Mouse (Mus musculus) kidney, postnatal 0 days (tissue): ENCODE results near the gene Ehd1. TPM values are rescaled to one million over a fixed set of nuclear protein-coding genes. Genes with fewer than 3 reads are reported as not detected.
"Not testable (repeated sequence)": the region's sequence is repeated elsewhere in the genome, so short reads cannot be mapped to it uniquely, and the experiment has no call there.

Source experiments
- ATAC-seq: fragments of 200-750 bp; cut with Nextera tagmentation; replicated peaks from 2 replicates; pipeline ENCODE4 v1.8.0; 2017; ENCODE audit warnings: low read depth, moderate number of reproducible peaks, moderate TSS enrichment, moderate library complexity; ENCODE audit not compliant: low FRiP score
- DNase-seq: peaks from one replicate; pipeline ENCODE4 v3.0.0-alpha.2; 2016; ENCODE audit warnings: low spot score
- H3K27ac ChIP-seq: fragments of 300-500 bp; sonication (generic); 2 replicates; pipeline ENCODE4 v1.5.1; 2014; ENCODE audit warnings: mild to moderate bottlenecking
- H3K27me3 ChIP-seq: fragments of 300-500 bp; sonication (generic); 2 replicates; pipeline ENCODE4 v1.6.1; 2014; ENCODE audit warnings: low read length, mixed read lengths; ENCODE audit not compliant: insufficient read depth
- H3K36me3 ChIP-seq: fragments of 300-500 bp; sonication (generic); 2 replicates; pipeline ENCODE4 v1.6.1; 2014; ENCODE audit warnings: low read length, mixed read lengths; ENCODE audit not compliant: insufficient read depth
- H3K4me1 ChIP-seq: fragments of 300-500 bp; sonication (generic); replicated peaks from 2 replicates; pipeline ENCODE4 v1.6.1; 2014; ENCODE audit warnings: antibody characterized with exemption, low read length, mixed read lengths; ENCODE audit not compliant: insufficient read depth
- H3K4me2 ChIP-seq: fragments of 300-500 bp; sonication (generic); 2 replicates; pipeline ENCODE4 v1.6.1; 2014; ENCODE audit warnings: mild to moderate bottlenecking, low read length, moderate library complexity, mixed read lengths
- H3K4me3 ChIP-seq: fragments of 300-500 bp; sonication (generic); replicated peaks from 2 replicates; pipeline ENCODE4 v1.5.1; 2014; ENCODE audit warnings: low read depth, low read length
- H3K9ac ChIP-seq: fragments of 300-500 bp; sonication (generic); 2 replicates; pipeline ENCODE4 v1.6.1; 2014; ENCODE audit warnings: low read depth, low read length
- H3K9me3 ChIP-seq: fragments of 300-500 bp; sonication (generic); replicated peaks from 2 replicates; pipeline ENCODE4 v1.6.1; 2016; ENCODE audit warnings: low read length, inconsistent platforms, mixed read lengths
- CTCF ChIP-seq: IDR thresholded peaks from 2 replicates; pipeline ENCODE4 v1.5.1; 2016; ENCODE audit warnings: antibody characterized with exemption, low read depth, mild to moderate bottlenecking, moderate library complexity
- WGBS: fragments of 180-500 bp; shearing (Covaris S2); extraction: QIAGEN DNeasy Blood & Tissue Kit; methylation state at CpG from one replicate; pipeline ENCODE4 v1.1.7; 2014; 5-methylcytosine and 5-hydroxymethylcytosine counted together
- polyA plus RNA-seq: library from polyadenylated mRNA; unstranded; fragments of >200 nt; fragmentation: Nextera tagmentation; extraction: Ambion mirVana; gene quantifications from 2 replicates; pipeline ENCODE4 v1.2.1, GENCODE M21; 2015

Gene Ehd1
- polyA plus RNA-seq, 1 experiment from 2014 or later = 64.2 TPM

DNA sequence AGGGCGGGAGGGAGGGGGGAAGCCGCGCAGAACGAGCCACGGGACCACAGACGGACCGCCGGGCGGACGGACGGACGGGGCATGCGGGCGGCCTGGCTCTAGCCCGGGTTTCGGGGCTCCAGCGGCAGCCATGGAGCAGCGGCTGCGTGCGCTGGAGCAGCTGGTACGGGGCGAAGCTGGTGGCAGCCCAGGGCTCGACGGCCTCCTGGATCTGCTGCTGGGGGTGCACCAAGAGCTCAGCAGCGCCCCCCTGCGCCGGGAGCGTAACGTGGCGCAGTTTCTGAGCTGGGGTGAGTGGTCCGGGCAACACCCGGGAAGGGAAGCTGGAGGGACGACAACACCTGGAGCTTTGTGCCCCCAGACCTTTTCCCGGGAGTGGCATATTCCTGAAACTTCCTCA lies 30.1 kb downstream of the Ehd1 start:
- Histone ChIP-seq H3K36me3 (peaks cover 17% of the 10 kb centered on the region; the same call in 1 of the 2 replicates), H3K4me3 (peak overlapping the region; percentile 65), H3K4me2 (peak overlapping the region; percentile 71), H3K4me1 (peaks cover 15% of the 10 kb centered on the region; the same call in 1 of the 2 replicates), H3K9ac (peak overlapping the region; percentile 71), H3K27me3 (no peaks in the 10 kb centered on the region), H3K27ac (peak overlapping the region; percentile 80), H3K9me3 (no peaks in the 10 kb centered on the region)
- WGBS = under 1% methylated on average over 25 of the region's 34 CpGs
- ATAC-seq (peak; percentile 74), DNase-seq (peak; percentile 85)
- TF ChIP-seq CTCF = peak; percentile 80

DNA sequence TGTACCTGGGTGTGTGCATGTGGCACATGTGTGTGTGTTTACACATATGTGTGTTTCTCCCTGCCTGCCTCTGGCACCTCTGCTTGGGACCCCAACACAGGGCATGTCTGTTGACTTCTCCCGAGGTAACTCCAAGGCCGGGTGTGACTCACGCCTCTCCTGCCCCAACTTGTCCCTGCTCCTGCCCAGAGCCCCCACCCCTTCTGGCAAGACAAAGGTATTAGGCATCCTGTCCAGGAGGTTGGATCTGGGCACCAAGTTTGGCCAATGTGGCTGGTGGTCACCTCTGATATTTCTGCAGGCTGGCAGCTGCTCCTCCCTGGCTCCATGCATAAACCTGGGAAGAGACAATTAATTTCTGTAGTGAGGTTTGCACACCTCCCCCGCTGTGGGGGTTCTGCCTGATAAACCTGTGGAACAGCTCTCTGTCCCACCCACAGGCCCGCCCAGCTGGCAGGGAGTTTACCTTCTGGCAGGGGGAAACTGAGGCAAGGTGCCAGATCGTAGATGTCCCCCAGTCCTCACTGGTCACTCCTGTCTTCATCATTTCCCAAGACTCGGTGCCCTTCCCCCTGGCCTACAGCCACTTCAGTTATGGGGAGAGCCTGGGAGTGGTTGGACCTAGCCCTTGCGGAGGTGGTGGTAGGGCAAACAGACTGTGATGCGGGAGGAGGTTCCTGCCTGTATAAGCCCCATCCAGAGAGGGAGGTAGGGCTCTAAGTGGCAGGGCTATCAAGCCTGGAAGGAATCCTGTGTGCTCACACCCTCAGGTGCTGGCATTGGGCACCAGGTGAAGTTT lies 31.4 kb downstream of the Ehd1 start:
- H3K4me1 ChIP-seq = peaks cover 15% of the 10 kb centered on the region; the same call in 1 of the 2 replicates
- peaks cover 19% of the 10 kb centered on the region; the same call in 1 of the 2 replicates for H3K36me3 ChIP-seq
- peak overlapping the region; percentile 71; the same call in 1 of the 2 replicates for H3K4me2 ChIP-seq
- no peak for TF ChIP-seq CTCF
- H3K9ac ChIP-seq = no peak overlapping the region
- ATAC-seq (no peak), DNase-seq (no peak)
- 81% methylated on average over 9 of the region's 9 CpGs for whole genome bisulfite sequencing
- H3K9me3 ChIP-seq = no peaks in the 10 kb centered on the region
- H3K27ac ChIP-seq = no peak overlapping the region
- H3K27me3 ChIP-seq = no peaks in the 10 kb centered on the region
- no peak overlapping the region for H3K4me3 ChIP-seq

DNA sequence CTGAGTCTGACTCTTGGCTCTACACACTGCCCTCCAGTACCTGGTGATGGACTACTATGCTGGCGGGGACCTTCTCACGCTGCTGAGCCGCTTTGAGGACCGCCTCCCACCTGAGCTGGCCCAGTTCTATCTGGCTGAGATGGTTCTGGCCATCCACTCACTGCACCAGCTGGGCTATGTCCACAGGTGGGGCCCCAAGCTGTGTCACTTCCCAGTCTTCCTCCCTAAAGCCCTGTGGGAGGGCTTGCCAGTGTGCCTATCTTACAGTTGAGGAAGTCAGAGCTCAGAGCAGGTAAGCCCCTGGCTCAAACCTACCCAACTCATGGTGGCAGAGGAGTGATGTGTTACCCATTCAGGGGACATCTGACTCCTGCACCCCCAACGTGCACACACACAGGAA lies 33.7 kb downstream of the Ehd1 start:
- Histone ChIP-seq H3K9ac (no peak overlapping the region), H3K27ac (no peak overlapping the region), H3K4me3 (no peak overlapping the region), H3K4me1 (peaks cover 15% of the 10 kb centered on the region; the same call in 1 of the 2 replicates), H3K9me3 (no peaks in the 10 kb centered on the region), H3K36me3 (peaks cover 40% of the 10 kb centered on the region), H3K27me3 (no peaks in the 10 kb centered on the region), H3K4me2 (no peak overlapping the region)
- no peak for ATAC-seq
- TF ChIP-seq CTCF = no peak
- WGBS = 92% methylated on average over 5 of the region's 5 CpGs
- no peak for DNase-seq

DNA sequence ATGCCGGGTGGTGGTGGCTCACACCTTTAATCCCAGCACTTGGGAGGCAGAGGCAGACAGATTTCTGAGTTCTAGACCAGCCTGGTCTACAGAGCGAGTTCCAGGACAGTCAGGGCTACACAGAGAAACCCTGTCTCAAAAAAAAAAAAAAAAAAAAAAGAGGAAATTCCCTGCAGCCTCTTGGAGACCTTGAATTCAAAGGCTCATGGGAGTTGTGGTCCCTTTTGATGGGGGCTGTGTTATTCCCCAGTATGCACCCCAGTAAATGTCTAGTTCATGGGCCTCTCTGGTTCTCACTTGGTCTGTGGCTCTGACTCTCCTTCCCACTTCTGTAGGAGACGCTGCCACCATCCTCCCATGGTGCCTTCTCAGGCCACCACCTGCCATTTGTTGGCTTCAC lies 35.3 kb downstream of the Ehd1 start:
- H3K9me3 ChIP-seq, DNase-seq, ATAC-seq, H3K9ac ChIP-seq, H3K27ac ChIP-seq, H3K4me3 ChIP-seq, H3K4me2 ChIP-seq, H3K27me3 ChIP-seq: not testable (repeated sequence)
- peaks cover 52% of the 10 kb centered on the region for H3K36me3 ChIP-seq
- 93% methylated on average over 3 of the region's 3 CpGs for WGBS
- peaks cover 14% of the 10 kb centered on the region; the same call in 1 of the 2 replicates for H3K4me1 ChIP-seq

DNA sequence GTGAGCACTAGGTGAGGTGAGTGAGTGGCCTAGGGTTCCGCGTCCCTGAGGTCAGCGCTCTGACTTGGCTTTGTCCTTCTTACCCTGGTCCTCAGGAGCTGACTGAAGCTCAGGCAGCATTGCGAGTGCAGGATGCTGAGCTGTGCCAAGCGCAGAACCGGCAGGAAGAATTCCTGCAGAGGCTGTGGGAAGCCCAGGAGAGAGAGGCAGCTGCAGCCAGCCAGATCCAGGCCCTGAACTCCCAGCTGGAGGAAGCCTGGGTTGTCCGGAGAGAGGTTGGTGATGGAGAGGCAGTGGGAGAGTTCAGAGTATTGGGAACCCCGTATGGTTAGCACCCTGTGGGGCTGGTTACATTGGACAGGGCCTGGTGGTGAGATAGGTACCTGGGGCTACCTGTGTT lies 37.3 kb downstream of the Ehd1 start:
- Histone ChIP-seq H3K4me1 (no peaks in the 10 kb centered on the region), H3K27ac (no peak overlapping the region), H3K36me3 (peaks cover 71% of the 10 kb centered on the region), H3K27me3 (no peaks in the 10 kb centered on the region), H3K9me3 (no peaks in the 10 kb centered on the region), H3K4me3 (no peak overlapping the region), H3K4me2 (no peak overlapping the region), H3K9ac (no peak overlapping the region)
- TF ChIP-seq CTCF = no peak
- no peak for ATAC-seq
- WGBS = 86% methylated on average over 8 of the region's 8 CpGs
- DNase-seq = no peak

DNA sequence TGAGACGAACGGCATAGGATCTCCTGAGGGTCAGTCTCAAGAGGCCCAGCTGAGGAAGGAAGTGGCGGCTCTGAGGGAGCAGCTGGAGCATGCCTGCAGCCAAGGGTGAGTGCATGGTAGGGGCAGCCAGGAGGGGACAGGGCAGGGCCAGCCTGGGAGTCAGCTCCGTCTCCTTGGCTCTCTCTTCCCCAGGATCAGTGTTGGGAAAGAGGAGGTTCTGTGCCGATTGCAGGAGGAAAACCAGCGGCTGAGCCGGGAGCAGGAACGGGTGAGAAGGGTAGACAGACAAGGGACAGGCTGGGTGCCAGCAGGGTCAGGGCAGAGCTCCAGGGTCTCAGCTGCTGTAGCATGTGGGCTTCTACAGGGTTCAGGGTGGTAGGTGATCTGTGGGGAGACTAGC lies 38.0 kb downstream of the Ehd1 start:
- no peak for TF ChIP-seq CTCF
- ATAC-seq (no peak), DNase-seq (no peak)
- H3K9ac ChIP-seq = no peak overlapping the region
- H3K4me3 ChIP-seq = no peak overlapping the region
- no peaks in the 10 kb centered on the region for H3K9me3 ChIP-seq
- H3K4me2 ChIP-seq = no peak overlapping the region
- no peak overlapping the region for H3K27ac ChIP-seq
- H3K36me3 ChIP-seq = peaks cover 72% of the 10 kb centered on the region
- H3K27me3 ChIP-seq = no peaks in the 10 kb centered on the region
- no peaks in the 10 kb centered on the region for H3K4me1 ChIP-seq
- WGBS = 82% methylated on average over 8 of the region's 8 CpGs
